Mouse (Mus musculus) thymus, postnatal 25 days (tissue): ENCODE measurements at regions not wholly inside any gene's neighbourhood (a gene's known extent, or its start where the extent isn't known, plus 50 kb on each side); places are given as distances from the start of the nearest gene placed in this dataset.

ENCODE experiments used
- DNase-seq: peaks from one replicate; pipeline ENCODE4 v3.0.0; 2022

DNA sequence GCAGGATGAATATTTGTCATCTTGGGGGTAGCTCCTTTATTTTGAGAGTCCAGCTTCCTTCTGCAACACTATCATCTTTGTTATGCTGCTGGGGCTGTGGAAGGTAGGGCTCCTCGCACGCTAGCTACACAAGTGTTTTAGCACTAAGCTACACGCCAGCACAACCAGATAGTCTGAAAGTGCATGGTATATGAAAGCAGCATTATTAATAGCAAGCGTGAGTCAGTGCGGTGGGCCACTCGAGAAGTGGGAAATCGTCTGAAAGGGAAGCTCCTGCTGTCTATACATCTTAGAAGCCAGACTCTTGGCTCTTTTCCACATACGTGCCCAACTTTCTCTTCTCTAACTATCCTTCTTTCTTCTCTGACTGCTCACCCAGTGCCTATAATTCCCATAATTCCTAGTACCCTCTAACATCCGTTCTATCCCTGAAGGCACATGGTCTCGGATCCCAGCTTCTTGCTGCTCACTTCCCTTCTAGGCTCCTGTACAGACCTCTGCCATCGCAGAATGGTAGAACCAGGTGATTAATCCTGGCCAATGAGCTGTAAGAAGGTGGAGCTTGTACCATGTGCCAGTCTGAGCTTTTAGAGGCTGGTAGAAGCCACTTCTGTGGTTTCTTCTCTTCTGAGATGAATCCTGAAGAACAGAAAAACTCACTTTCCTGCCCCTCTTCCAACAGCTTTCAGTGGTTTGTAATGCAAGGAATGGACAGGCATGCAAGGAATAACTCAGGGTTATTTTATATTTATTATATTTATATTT, 55.5 kb downstream of the E030025P04Rik start:
- no peak for DNase-seq

DNA sequence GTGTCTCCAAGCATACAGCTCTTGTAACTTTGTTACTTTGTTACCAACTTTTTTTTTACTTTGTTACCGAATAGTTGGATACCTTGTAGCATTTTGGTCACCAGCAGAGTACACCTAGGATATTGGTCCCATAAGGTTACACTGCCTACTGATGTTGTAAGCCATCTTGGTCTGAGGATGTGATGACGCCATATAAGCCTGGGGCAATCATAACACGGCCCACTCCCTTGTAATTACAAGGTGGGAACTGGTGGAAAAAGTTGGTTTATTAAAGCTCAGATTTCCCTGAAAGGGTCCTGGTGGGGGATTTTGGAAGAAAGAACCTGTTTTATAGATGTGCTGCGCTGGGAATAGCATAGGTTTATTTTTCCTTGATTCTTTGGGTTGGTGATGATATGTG, 62.2 kb downstream of the E030025P04Rik start:
- no peak for DNase-seq

- DNase-seq = no peak
Measured at GRCm38 (mm10) chr11:109081454-109081853, 62.7 kb downstream of the E030025P04Rik start.

DNA sequence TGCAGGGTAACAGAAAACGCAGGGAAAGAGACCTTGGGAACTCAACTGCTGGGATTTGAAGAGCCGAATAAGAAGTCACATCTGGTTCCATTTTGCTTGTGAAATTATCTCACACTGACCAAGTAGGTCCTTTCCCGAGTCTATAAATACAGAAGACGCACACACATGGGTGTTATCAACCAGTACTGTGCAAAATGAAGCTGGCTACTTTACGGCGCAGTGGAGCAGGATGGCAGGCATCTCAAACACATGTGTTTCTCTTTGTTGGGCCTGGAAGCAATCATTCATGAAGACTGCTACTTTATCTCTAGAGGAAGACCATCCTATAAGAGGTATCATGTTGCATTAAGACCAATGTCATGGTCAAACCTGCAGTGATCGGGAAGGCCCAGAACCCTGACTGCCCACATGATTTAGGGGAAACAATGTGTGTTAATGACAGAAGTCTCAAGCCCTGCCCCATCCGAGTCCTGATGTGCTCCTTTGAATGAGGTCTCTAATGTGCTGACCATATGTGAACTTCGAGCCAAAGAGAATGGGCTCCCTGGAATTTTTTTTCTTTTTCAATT, 63.2 kb downstream of the E030025P04Rik start:
- no peak for DNase-seq

- no peak for DNase-seq
Measured at GRCm38 (mm10) chr11:109079466-109079865, 64.7 kb downstream of the E030025P04Rik start.

DNA sequence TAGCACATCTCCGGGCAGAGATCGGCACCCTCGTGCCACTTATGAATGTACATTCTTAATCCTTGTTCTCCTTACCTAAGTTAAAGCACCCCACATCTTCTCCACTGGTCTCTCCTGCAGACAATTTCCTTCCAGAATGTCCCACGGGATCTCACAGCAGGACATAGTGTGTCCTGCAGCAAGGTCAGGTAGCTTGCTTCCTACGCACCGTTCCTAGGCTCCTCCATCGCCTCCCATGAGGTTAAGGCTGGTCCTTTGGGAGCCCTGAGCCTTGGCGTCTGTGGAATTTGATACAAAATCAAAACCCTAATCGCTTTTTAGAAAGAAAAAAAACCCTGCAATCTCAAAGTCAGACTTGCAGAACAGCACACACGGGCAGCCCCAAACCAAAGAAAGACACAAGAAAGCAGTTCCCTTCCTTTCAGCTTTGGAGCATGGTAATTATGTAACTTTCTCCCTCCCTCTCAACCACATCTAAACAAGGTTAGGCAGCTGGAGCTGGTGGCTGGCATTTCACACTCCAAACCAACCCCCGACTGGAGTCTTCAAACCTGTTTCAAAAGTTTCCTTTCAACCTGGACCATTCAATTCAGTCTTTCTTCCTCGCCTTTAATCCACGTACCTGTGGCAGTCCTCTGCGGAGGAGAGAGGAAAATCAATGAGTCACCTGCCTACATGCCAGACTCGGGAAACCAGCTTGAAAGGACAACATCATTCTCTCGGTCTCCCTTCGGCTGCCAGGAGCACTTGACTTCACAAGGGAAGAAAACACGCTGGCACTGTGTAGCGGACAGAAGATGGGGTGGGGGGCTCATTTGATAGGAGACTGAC, 67.4 kb downstream of the E030025P04Rik start:
- DNase-seq = no peak

DNA sequence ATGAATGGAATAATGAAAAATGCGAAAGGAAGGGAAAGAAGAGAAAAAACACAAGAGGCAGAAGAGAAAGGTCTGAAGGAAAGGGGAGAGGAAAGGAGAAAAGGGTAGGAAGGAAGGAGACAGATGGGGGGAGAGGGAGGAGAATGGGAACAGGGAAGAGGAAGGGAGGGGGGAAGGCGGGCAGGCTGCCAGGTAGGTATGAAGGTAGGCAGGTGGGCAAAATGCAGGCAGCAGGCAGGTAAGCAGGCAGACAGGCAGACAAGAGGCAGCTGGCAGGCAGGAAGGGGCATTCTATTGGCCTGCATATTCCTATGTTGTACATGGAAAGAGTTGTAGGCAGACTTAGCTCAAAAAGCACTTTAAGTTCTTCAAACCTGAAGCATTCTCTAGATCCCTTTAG, 72.8 kb downstream of the E030025P04Rik start:
- no peak for DNase-seq

- no peak for DNase-seq
Measured at GRCm38 (mm10) chr11:109070412-109070811, 73.8 kb downstream of the E030025P04Rik start.

DNA sequence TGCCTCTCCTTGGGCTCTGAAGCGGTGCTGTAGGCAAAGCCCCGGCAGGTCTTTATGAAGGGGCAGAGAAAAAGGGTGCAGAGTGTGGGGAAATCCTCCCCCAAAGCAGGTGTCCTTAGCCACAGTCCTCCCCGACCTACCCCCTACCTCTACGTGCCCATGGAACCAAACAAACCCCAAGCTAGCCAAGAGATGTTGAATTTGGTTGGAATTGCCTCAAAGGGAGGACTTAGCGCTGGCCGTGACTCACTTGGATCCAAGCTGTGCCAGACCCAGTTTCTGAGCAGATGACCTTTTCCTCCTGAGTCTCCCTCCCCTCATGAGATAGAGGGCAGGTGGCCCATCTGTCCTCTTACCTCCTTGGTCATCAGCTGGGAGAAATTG, 74.9 kb downstream of the E030025P04Rik start:
- DNase-seq = no peak

GRCm38 (mm10) chr11:109068371-109069325, 75.5 kb downstream of the E030025P04Rik start:
- DNase-seq = no peak

GRCm38 (mm10) chr11:109067733-109068132, 76.4 kb downstream of the E030025P04Rik start:
- DNase-seq = no peak

GRCm38 (mm10) chr11:109061971-109062370, 82.2 kb downstream of the E030025P04Rik start:
- DNase-seq = no peak

DNA sequence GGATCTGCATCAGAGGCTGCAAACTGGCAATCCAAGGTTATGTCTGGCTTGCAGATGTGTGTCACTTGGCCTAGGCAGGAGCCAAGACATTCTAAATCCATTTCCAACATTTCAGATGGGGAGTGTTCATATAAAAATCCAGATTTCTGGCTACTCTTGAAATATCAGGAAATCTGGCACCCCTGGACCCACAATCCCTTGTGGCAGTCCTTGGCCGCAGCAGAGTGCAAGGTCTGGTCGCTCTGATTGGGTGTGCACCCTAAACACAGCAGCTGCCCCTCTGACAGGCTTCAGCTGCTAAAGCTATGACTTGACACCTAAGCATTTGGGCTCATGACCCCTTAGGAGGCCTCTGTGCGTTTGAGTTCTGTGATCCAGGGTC, 83.7 kb downstream of the E030025P04Rik start:
- no peak for DNase-seq

DNA sequence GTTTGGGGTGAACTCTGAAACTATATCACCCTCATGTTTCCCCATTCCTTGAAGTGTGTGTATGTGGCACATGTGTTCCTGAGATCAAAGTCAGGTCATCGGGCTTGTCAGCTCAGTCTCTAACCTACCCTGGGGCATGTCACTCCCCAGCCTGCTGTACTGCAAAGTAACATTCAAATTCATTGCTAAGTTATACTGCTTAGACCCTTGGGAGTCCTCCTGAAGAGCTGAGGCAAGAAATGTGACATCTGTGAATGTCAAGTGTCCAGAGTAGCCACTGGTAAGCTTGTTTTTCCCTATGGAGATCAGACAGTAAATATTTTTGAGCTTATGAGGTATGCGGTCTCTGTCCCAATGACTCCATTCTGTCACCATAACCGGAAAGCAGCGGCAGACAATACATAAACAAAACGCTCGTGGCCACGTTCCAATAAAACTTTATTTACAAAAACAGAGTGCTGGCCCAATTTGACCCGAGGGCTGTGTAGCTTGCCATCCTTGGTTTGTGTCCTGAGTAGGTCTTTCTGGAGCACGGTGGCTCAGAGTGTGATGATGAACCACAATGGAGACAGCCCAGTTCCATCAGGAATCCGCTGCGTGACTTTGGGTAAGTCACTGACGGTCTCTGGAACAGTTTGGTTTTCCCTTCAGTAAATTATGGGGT, 84.2 kb downstream of the E030025P04Rik start:
- DNase-seq = no peak

- no peak for DNase-seq
Measured at GRCm38 (mm10) chr11:109058021-109058420, 86.1 kb downstream of the E030025P04Rik start.

- DNase-seq = no peak
Measured at GRCm38 (mm10) chr11:109048257-109049101, 95.7 kb downstream of the E030025P04Rik start.

DNA sequence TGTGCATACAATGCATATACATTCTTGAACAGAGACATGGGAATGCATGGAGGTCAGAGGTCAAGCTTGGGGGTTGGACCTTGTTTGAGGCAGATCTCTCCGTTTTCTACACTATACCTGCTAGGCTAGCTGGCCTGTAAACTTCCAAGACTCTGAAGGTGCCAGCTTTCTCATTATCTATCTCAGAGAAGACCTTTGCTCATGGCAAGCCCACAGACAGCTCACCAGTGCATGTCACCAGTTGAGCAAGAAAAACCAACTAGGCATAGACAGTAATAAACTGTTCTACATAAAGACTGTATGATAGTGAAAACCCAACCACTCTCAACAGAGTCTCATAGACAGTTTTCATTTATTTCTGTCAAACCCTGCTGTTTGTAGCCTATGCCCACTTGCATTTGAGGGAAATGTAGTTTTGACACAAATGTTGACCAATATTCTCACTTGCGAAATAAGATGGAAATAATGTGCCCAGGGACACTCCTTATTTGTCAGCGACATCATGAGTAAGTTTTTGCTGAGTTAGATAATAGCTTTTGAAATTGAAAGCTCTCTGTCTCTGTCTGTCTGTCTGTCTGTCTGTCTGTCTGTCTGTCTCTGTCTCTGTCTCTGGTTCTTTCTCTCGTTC, 96.6 kb downstream of the E030025P04Rik start:
- DNase-seq = no peak

- DNase-seq = no peak
Measured at GRCm38 (mm10) chr11:109046446-109046845, 97.7 kb downstream of the E030025P04Rik start.

DNA sequence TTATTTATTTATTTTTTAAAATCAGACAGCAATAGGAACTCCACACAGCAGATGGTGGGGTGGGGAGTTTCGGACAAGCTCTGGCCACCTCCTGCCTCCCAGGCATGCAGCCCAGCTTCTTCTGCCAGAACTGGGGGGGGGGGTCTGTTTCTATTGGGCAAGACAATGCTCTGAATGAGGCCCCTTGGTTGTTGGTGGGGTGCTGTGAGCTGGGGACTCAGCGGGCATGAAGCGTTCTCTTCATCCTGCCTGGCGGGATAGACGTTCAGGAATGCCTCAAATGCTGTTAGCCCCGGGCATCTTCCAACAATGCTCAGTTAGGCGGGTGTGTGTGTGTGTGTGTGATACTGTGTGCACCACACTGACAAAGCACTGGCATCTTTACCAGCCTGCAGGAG, 103.7 kb downstream of the E030025P04Rik start:
- no peak for DNase-seq

DNA sequence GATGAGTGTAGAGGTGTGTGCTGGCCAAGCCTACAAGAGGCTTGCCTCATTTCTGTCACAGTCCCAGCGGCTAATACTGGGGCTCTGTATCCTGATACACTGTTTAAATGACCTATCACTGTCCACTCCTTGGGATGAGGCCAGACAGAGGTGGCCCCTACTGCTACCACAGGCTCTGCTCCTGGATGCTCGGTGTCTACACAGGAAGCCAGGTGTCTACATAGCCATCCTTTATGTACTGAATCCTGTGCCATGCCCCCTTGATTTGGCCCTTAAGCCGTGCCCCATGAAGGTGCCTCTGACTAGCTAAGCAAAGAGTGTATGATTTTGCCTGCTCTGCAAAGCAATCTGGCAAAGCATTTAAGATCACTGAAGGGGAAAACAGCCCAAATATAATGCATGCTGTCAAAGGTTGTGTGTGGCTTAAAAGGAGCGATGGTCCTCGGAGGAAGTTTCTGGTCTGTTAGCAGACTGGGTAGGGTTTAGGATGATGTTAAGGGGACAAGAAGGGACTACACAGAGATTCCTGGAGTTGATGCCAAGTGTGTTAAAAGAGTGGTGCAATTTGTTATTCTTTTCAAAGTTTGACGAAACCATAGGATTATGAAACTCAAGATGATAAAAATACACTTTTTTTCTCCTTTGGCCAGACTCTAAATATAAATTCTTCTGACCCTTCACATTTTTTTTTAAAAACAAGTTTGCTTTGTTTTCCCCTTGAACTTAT, 104.2 kb downstream of the E030025P04Rik start:
- DNase-seq = no peak
